Mouse (Mus musculus): Measurements from ENCODE around the gene Kiz. TPM values are rescaled to one million over a fixed set of nuclear protein-coding genes. Genes with fewer than 3 reads are reported as not detected.

Kiz gene
- polyA plus RNA-seq (2015; fragmentation: Nextera tagmentation; extraction: Ambion mirVana), result 31.1 and 32.9 TPM in 2 replicates

DNA sequence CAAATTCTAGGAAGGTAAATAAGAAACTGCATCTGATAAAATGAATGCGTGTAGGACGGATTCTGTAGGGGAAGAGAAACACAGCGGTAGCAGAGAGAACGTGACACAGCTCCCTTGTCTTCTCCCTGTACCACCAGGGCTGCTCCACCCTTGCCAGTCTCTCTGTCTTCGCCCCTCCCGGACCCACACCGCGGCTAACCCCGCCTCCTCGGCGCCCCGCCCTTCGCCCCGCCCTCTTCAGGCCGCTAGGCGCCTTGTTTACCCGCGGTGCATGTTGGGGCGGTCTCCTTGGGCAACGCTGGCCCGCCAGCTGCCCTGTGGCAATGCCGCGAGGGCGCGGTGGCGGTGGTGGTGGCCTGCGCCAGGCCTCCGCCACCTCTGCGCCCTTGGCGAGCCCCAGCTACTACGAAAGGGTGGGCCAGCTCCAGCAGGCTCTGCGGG, at the start of gene Kiz:
TSS of gene Kiz (plus strand) at position 266 of the 441 bp plus-strand sequence.
- Histone ChIP-seq H3K27ac (ENCODE audit: low read length) (peak within 1 kb of the TSS; percentile 77), H3K4me3 (ENCODE audit: low read length) (peak within 1 kb of the TSS; percentile 80), H3K9me3 (replicated peaks; ENCODE audit: control insufficient read depth, low read length) (no peaks in the 10 kb centered on the region), H3K36me3 (ENCODE audit: control insufficient read depth, insufficient read depth) (no peaks in the 10 kb centered on the region), H3K4me1 (ENCODE audit: control insufficient read depth, insufficient read depth, low read length) (no peaks in the 10 kb centered on the region), H3K4me2 (ENCODE audit: low read depth, low read length) (peak within 1 kb of the TSS; percentile 87), H3K9ac (ENCODE audit: low read length) (peak within 1 kb of the TSS; percentile 86), H3K27me3 (ENCODE audit: control insufficient read depth, insufficient read depth, low read length) (no peaks in the 10 kb centered on the region)
- peak; percentile 100 for ATAC-seq (replicated peaks; ENCODE audit: extremely low read depth, insufficient read depth, low FRiP score)
- 2% methylated on average over 32 of the region's 32 CpGs for WGBS

DNA sequence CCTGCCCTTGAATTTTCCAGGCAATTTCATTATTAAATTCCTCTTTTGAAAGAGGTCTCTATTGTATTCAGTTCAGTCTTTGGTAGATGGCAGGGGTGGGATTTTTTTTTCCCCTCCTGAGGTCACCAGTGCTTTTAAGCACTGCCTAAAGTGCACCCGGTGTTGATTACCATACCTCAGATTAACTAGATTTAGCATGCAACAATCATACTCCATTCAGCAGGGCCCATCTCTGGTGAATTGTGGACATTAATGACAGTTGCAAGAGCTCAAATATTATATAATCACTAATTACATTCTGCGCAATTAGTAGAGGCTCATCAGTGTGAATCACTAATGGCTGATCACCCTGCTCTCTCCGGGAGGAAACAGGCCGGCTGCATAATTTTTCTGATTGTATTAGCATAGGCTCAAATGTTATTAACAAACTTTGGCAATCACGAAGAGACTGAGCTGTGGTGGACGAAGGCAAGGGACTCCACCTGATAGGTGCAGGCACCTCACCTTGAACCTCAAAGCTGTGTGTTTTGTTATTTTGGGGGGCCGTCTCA, 45.9 kb upstream of the Kiz start:
- no peak overlapping the region for H3K27ac ChIP-seq (ENCODE audit: low read length)
- H3K4me3 ChIP-seq (ENCODE audit: low read length), result no peak overlapping the region
- H3K36me3 ChIP-seq (ENCODE audit: control insufficient read depth, insufficient read depth), result no peaks in the 10 kb centered on the region
- no peak overlapping the region for H3K9ac ChIP-seq (ENCODE audit: low read length)
- no peaks in the 10 kb centered on the region for H3K27me3 ChIP-seq (ENCODE audit: control insufficient read depth, insufficient read depth, low read length)
- ATAC-seq (replicated peaks; ENCODE audit: extremely low read depth, insufficient read depth, low FRiP score), result no peak
- no peak overlapping the region for H3K4me2 ChIP-seq (ENCODE audit: low read depth, low read length)
- H3K4me1 ChIP-seq (ENCODE audit: control insufficient read depth, insufficient read depth, low read length), result no peaks in the 10 kb centered on the region
- 90% methylated on average over 7 of the region's 7 CpGs for WGBS
- H3K9me3 ChIP-seq (replicated peaks; ENCODE audit: control insufficient read depth, low read length), result no peaks in the 10 kb centered on the region

DNA sequence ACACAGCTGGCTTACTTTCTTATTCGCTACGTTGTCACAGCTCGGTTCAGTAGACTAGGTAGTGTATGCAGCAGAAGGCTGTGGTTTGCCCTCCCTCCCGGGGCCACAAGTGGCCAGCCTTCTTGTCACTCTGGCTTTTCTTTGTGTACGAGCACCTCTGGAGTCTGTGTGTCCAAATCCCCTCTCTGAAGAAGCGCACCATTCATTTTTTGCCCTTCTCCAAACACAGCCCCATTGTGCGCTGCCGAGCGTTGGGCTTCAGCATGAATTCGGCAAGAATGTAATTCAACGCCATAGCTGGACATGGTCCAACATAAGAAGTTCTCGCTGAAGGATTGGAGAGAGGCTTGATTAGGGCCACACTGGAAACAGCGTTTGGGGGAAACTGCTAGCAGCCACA, 45.0 kb upstream of the Kiz start:
- Histone ChIP-seq H3K4me1 (ENCODE audit: control insufficient read depth, insufficient read depth, low read length) (no peaks in the 10 kb centered on the region), H3K27me3 (ENCODE audit: control insufficient read depth, insufficient read depth, low read length) (no peaks in the 10 kb centered on the region), H3K9ac (ENCODE audit: low read length) (no peak overlapping the region), H3K9me3 (replicated peaks; ENCODE audit: control insufficient read depth, low read length) (no peaks in the 10 kb centered on the region), H3K36me3 (ENCODE audit: control insufficient read depth, insufficient read depth) (no peaks in the 10 kb centered on the region), H3K4me3 (ENCODE audit: low read length) (peak overlapping the region; percentile 43), H3K27ac (ENCODE audit: low read length) (no peak overlapping the region), H3K4me2 (ENCODE audit: low read depth, low read length) (peak overlapping the region; percentile 58)
- ATAC-seq (replicated peaks; ENCODE audit: extremely low read depth, insufficient read depth, low FRiP score), result peak; percentile 32; the same call in 1 of the 2 replicates
- WGBS, result 40% methylated on average over 13 of the region's 13 CpGs

DNA sequence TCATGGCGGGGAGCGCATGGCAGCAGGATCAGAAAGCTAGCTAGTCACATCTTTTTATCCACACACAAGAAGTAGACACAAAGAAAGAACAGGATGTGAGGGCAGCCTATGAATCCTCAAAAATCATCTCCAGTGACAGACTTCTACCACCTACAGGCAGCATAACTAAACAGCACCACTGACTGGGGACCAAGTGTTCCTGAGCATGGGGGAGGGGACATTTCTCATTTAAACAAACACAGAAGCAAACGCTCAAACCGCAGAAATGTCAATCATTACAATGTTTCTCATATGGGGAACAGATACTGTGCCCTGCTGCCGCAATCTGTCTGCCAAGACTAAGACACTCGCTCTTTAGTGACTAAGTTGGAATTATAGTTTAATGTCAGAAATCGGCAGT, 40.7 kb upstream of the Kiz start:
- no peak for ATAC-seq (replicated peaks; ENCODE audit: extremely low read depth, insufficient read depth, low FRiP score)
- WGBS, result 77% methylated on average over 7 of the region's 7 CpGs
- Histone ChIP-seq H3K4me2 (ENCODE audit: low read depth, low read length) (no peak overlapping the region), H3K9ac (ENCODE audit: low read length) (no peak overlapping the region), H3K36me3 (ENCODE audit: control insufficient read depth, insufficient read depth) (no peaks in the 10 kb centered on the region), H3K4me1 (ENCODE audit: control insufficient read depth, insufficient read depth, low read length) (no peaks in the 10 kb centered on the region), H3K27ac (ENCODE audit: low read length) (no peak overlapping the region), H3K9me3 (replicated peaks; ENCODE audit: control insufficient read depth, low read length) (no peaks in the 10 kb centered on the region), H3K27me3 (ENCODE audit: control insufficient read depth, insufficient read depth, low read length) (no peaks in the 10 kb centered on the region), H3K4me3 (ENCODE audit: low read length) (no peak overlapping the region)

DNA sequence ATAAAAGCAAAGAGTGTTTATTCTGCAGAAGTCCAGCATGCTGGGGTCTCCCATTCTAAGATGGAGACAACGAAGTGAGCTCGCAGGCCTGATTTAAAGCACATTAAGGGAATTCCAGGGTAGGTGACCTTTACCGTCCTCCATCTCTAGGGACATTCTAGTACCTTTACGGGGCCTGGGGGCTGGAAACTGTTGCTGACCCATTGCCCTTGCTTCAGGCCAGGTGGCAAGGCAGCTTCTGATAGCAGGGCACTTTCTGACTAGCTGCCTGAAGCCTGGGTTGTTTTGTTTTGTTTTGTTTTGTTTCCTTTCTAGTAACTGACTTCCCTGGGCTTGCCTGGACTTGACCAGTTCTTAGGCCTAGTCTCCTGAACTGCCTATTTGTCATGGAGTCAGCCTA, 36.6 kb upstream of the Kiz start:
- ATAC-seq (replicated peaks; ENCODE audit: extremely low read depth, insufficient read depth, low FRiP score), result no peak
- H3K9ac ChIP-seq (ENCODE audit: low read length), result no peak overlapping the region
- peaks cover 6% of the 10 kb centered on the region; the same call in 1 of the 2 replicates for H3K4me1 ChIP-seq (ENCODE audit: control insufficient read depth, insufficient read depth, low read length)
- H3K4me2 ChIP-seq (ENCODE audit: low read depth, low read length), result no peak overlapping the region
- no peaks in the 10 kb centered on the region for H3K27me3 ChIP-seq (ENCODE audit: control insufficient read depth, insufficient read depth, low read length)
- H3K27ac ChIP-seq (ENCODE audit: low read length), result no peak overlapping the region
- H3K4me3 ChIP-seq (ENCODE audit: low read length), result no peak overlapping the region
- H3K36me3 ChIP-seq (ENCODE audit: control insufficient read depth, insufficient read depth), result no peaks in the 10 kb centered on the region
- WGBS, result 84% methylated on average over 4 of the region's 4 CpGs
- H3K9me3 ChIP-seq (replicated peaks; ENCODE audit: control insufficient read depth, low read length), result no peaks in the 10 kb centered on the region

DNA sequence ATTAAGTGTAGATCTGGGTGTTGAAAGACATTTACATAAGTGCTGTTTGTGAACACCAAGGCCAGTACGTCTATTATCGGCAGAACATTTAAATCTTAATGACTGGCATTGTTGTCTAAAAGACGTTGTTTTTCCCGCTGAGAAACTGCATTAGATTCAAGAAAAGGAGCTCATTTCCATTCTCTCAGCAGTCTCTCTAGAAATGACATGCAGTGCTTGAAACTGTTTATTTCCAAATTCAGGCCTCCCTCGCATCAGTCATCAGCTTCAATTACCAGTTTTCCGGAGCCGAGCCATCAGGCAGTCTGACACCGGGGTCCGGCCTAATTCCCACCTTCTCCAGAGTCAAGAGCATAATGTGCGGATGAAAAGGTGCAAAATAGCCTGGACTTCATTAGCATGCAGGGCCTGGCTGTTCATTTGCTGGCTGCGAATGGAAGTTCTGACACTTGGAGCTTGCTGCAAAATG, 32.1 kb upstream of the Kiz start:
- Histone ChIP-seq H3K36me3 (ENCODE audit: control insufficient read depth, insufficient read depth) (no peaks in the 10 kb centered on the region), H3K4me2 (ENCODE audit: low read depth, low read length) (peak overlapping the region; percentile 14), H3K4me3 (ENCODE audit: low read length) (no peak overlapping the region), H3K4me1 (ENCODE audit: control insufficient read depth, insufficient read depth, low read length) (peaks cover 6% of the 10 kb centered on the region; the same call in 1 of the 2 replicates), H3K27ac (ENCODE audit: low read length) (no peak overlapping the region), H3K9ac (ENCODE audit: low read length) (no peak overlapping the region), H3K9me3 (replicated peaks; ENCODE audit: control insufficient read depth, low read length) (no peaks in the 10 kb centered on the region), H3K27me3 (ENCODE audit: control insufficient read depth, insufficient read depth, low read length) (peaks cover 15% of the 10 kb centered on the region)
- ATAC-seq (replicated peaks; ENCODE audit: extremely low read depth, insufficient read depth, low FRiP score), result no peak
- WGBS, result 35% methylated on average over 11 of the region's 11 CpGs

DNA sequence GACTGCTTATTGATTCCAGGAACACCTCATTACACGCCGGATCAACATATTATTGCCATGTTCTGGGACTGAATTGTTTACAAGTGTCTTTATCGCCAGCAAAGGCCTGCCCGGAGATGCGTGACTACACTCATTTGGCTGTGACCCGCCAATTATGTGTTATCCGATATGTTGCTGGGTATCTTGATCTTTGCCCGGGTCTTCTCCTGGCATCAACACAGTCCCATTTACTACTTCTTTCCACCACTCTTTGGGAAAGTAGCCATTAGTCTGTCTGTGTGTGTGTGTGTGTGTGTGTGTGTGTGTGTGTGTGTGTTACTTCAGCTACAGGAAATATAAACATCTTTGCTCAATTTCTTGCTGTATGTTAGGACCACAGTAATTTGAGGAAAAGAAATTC, 31.6 kb upstream of the Kiz start:
- ATAC-seq (replicated peaks; ENCODE audit: extremely low read depth, insufficient read depth, low FRiP score), result no peak
- Histone ChIP-seq H3K4me1 (ENCODE audit: control insufficient read depth, insufficient read depth, low read length) (peaks cover 6% of the 10 kb centered on the region; the same call in 1 of the 2 replicates), H3K4me3 (ENCODE audit: low read length) (no peak overlapping the region), H3K27me3 (ENCODE audit: control insufficient read depth, insufficient read depth, low read length) (peaks cover 20% of the 10 kb centered on the region), H3K4me2 (ENCODE audit: low read depth, low read length) (peak overlapping the region; percentile 14; the same call in 1 of the 2 replicates), H3K9me3 (replicated peaks; ENCODE audit: control insufficient read depth, low read length) (no peaks in the 10 kb centered on the region), H3K27ac (ENCODE audit: low read length) (no peak overlapping the region), H3K36me3 (ENCODE audit: control insufficient read depth, insufficient read depth) (no peaks in the 10 kb centered on the region), H3K9ac (ENCODE audit: low read length) (no peak overlapping the region)
- WGBS, result 66% methylated on average over 8 of the region's 8 CpGs

DNA sequence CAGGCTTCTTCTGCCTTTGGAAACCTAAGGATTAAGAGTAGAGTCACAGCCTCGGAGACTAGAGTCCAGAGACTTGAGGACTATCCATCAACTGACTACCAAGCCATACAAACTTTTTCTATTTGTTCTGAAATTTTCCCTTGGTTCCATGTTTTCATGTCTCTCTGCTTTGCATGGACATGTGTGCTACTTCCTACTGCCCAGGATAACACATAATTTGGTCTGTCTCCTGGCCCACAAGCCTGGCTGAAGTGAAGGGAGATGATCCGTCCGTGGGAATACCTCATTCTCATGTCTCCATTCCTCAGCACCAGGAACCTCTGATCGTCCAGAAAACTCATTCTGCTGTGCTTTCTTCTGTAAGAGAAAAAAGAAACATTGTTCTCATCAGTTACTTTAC, 27.7 kb upstream of the Kiz start:
- no peak overlapping the region for H3K27ac ChIP-seq (ENCODE audit: low read length)
- no peak overlapping the region for H3K4me3 ChIP-seq (ENCODE audit: low read length)
- H3K27me3 ChIP-seq (ENCODE audit: control insufficient read depth, insufficient read depth, low read length), result peaks cover 48% of the 10 kb centered on the region
- 75% methylated on average over 4 of the region's 4 CpGs for WGBS
- no peak for ATAC-seq (replicated peaks; ENCODE audit: extremely low read depth, insufficient read depth, low FRiP score)
- no peaks in the 10 kb centered on the region for H3K9me3 ChIP-seq (replicated peaks; ENCODE audit: control insufficient read depth, low read length)
- no peak overlapping the region for H3K9ac ChIP-seq (ENCODE audit: low read length)
- H3K36me3 ChIP-seq (ENCODE audit: control insufficient read depth, insufficient read depth), result no peaks in the 10 kb centered on the region
- no peak overlapping the region for H3K4me2 ChIP-seq (ENCODE audit: low read depth, low read length)
- peaks cover 6% of the 10 kb centered on the region; the same call in 1 of the 2 replicates for H3K4me1 ChIP-seq (ENCODE audit: control insufficient read depth, insufficient read depth, low read length)

DNA sequence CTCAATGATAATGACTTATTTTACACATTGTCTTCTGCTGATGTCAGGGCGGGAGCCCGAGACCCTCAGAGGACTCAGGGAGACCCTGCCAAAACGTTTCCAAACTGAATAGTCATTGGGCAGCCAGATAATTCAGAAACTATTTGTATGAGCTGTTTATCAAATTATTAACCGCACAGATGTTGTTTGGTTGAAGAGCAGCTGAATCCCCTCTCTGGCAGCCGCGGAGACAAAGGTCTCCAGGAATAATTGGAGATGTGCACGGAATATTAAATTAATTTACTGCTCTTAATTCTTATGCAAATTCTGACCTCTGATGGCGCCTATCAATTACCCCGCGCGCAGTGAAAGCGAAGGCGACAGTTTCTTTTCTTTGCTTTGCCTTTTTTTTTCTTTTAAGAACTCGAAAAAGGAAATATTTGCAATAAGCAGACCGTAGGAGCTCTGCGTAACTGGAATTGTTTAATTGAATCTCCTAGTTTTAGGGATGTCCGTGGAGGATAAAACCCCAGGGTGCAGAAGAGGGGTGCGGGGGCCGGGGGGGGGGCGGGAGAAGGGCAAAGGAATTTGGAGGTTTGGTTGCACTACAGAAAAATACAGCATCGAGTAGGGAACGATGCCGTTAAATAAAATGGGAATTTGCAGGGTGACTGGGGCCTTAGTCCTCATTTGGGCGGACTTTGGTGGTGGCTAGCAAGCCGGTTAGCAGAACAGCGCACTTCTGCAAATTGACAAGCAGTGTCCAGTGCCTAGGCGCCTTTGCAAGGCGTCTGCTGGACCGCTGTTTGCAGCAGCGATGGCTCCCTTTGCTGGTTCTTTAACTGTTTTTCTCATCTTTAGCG, 22.2 kb upstream of the Kiz start:
- no peaks in the 10 kb centered on the region for H3K36me3 ChIP-seq (ENCODE audit: control insufficient read depth, insufficient read depth)
- H3K27ac ChIP-seq (ENCODE audit: low read length), result no peak overlapping the region
- H3K4me1 ChIP-seq (ENCODE audit: control insufficient read depth, insufficient read depth, low read length), result peaks cover 7% of the 10 kb centered on the region
- no peak for ATAC-seq (replicated peaks; ENCODE audit: extremely low read depth, insufficient read depth, low FRiP score)
- no peaks in the 10 kb centered on the region for H3K9me3 ChIP-seq (replicated peaks; ENCODE audit: control insufficient read depth, low read length)
- no peak overlapping the region for H3K4me3 ChIP-seq (ENCODE audit: low read length)
- no peak overlapping the region for H3K9ac ChIP-seq (ENCODE audit: low read length)
- WGBS, result 8% methylated on average over 31 of the region's 31 CpGs
- no peak overlapping the region for H3K4me2 ChIP-seq (ENCODE audit: low read depth, low read length)
- peaks cover 88% of the 10 kb centered on the region for H3K27me3 ChIP-seq (ENCODE audit: control insufficient read depth, insufficient read depth, low read length)
